Mouse (Mus musculus): ENCODE measurements around the gene Tjp3. TPM values are rescaled to one million over a fixed set of nuclear protein-coding genes. Genes with fewer than 3 reads are reported as not detected.

The Tjp3 gene
- polyA plus RNA-seq, 1 experiment from 2014 or later = 7.3 TPM

- peak within 1 kb of the TSS; percentile 97 for H3K27ac ChIP-seq (ENCODE audit: low read length)
- no peaks in the 10 kb centered on the region for H3K9me3 ChIP-seq (ENCODE audit: control insufficient read depth, low read length)
- H3K36me3 ChIP-seq (ENCODE audit: control insufficient read depth, insufficient read depth) = peaks cover 33% of the 10 kb centered on the region
- H3K27me3 ChIP-seq (replicated peaks; ENCODE audit: control insufficient read depth, insufficient read depth, low read length) = no peaks in the 10 kb centered on the region
- H3K9ac ChIP-seq (replicated peaks; ENCODE audit: low read depth, low read length) = peak within 1 kb of the TSS; percentile 66
- H3K4me1 ChIP-seq (replicated peaks; ENCODE audit: control insufficient read depth, insufficient read depth, low read length) = peaks cover 24% of the 10 kb centered on the region
- WGBS = under 1% methylated on average over 68 of the region's 68 CpGs
- peak within 1 kb of the TSS; percentile 89 for H3K4me3 ChIP-seq (replicated peaks; ENCODE audit: low read length)
- ATAC-seq = peak; percentile 93
- peak within 1 kb of the TSS; percentile 83 for H3K4me2 ChIP-seq (ENCODE audit: low read length)
Measured at GRCm38 (mm10) chr10:81320550-81321347, 29.4 kb upstream of the Tjp3 start, which contains the start of gene Cactin. Cactin (plus strand) TSS chr10:81321103.

DNA sequence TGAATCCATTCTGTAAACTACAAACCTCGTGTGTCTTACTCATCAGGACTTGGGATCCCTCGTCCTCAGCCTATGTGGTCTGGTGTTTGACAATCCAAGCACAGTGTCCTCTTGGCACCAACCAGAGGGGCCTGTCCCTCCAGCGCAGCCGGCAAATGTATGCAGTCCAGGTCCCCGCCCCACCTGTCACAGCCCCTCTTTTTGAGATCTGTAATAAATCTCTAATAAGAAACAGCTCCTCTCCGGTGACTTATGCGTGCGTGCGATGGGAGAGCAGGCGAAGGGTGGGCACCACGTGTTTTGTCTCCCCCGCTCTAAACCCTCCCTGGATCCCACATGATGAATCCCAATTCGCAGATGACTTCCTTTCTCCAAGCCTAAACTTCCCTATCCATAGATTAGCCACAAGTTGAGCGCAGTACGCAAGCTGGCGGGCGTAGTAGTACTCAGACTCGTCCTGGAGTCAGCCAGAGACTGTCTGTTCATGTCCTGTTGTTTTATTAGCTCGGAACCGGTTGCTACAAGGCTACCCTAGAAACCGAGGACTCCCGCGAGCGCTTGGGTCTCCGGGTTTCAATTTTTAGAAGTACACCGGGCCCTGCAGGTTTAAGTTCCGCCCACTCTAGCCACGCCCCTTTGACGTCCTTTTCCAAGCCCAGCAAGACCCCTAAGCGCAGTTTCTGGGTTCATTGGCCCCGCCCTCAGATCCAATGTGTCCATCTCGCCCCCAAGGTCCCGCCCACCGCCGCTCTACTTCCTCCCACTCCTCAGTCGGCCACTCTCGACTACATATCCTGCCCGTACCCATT is 28.6 kb upstream of the Tjp3 start:
- H3K36me3 ChIP-seq (ENCODE audit: control insufficient read depth, insufficient read depth) = peaks cover 33% of the 10 kb centered on the region
- peaks cover 24% of the 10 kb centered on the region for H3K4me1 ChIP-seq (replicated peaks; ENCODE audit: control insufficient read depth, insufficient read depth, low read length)
- H3K4me3 ChIP-seq (replicated peaks; ENCODE audit: low read length) = peak overlapping the region; percentile 89
- H3K4me2 ChIP-seq (ENCODE audit: low read length) = peak overlapping the region; percentile 83
- H3K27me3 ChIP-seq (replicated peaks; ENCODE audit: control insufficient read depth, insufficient read depth, low read length) = no peaks in the 10 kb centered on the region
- ATAC-seq = 0 out of 2 replicates have a peak, but pooled peaks have one; percentile 1
- H3K9me3 ChIP-seq (ENCODE audit: control insufficient read depth, low read length) = no peaks in the 10 kb centered on the region
- H3K9ac ChIP-seq (replicated peaks; ENCODE audit: low read depth, low read length) = peak overlapping the region; percentile 44
- H3K27ac ChIP-seq (ENCODE audit: low read length) = peak overlapping the region; percentile 97
- under 1% methylated on average over 38 of the region's 38 CpGs for WGBS

GRCm38 (mm10) chr10:81319330-81319699 is 27.9 kb upstream of the Tjp3 start:
- peak overlapping the region; percentile 97 for H3K27ac ChIP-seq (ENCODE audit: low read length)
- peak overlapping the region; percentile 83 for H3K4me2 ChIP-seq (ENCODE audit: low read length)
- WGBS = 41% methylated on average over 8 of the region's 8 CpGs
- no peaks in the 10 kb centered on the region for H3K27me3 ChIP-seq (replicated peaks; ENCODE audit: control insufficient read depth, insufficient read depth, low read length)
- peaks cover 31% of the 10 kb centered on the region for H3K36me3 ChIP-seq (ENCODE audit: control insufficient read depth, insufficient read depth)
- H3K4me1 ChIP-seq (replicated peaks; ENCODE audit: control insufficient read depth, insufficient read depth, low read length) = peaks cover 24% of the 10 kb centered on the region
- H3K4me3 ChIP-seq (replicated peaks; ENCODE audit: low read length) = peak overlapping the region; percentile 89
- H3K9me3 ChIP-seq (ENCODE audit: control insufficient read depth, low read length) = no peaks in the 10 kb centered on the region
- ATAC-seq = no peak
- peak overlapping the region; percentile 44 for H3K9ac ChIP-seq (replicated peaks; ENCODE audit: low read depth, low read length)

- Histone ChIP-seq H3K9me3 (ENCODE audit: control insufficient read depth, low read length) (no peaks in the 10 kb centered on the region), H3K27ac (ENCODE audit: low read length) (no peak overlapping the region), H3K36me3 (ENCODE audit: control insufficient read depth, insufficient read depth) (peaks cover 30% of the 10 kb centered on the region), H3K9ac (replicated peaks; ENCODE audit: low read depth, low read length) (peak overlapping the region; percentile 44), H3K27me3 (replicated peaks; ENCODE audit: control insufficient read depth, insufficient read depth, low read length) (no peaks in the 10 kb centered on the region), H3K4me3 (replicated peaks; ENCODE audit: low read length) (no peak overlapping the region), H3K4me1 (replicated peaks; ENCODE audit: control insufficient read depth, insufficient read depth, low read length) (peaks cover 24% of the 10 kb centered on the region), H3K4me2 (ENCODE audit: low read length) (no peak overlapping the region)
- WGBS = 87% methylated on average over 13 of the region's 13 CpGs
- ATAC-seq = no peak
Measured at GRCm38 (mm10) chr10:81318589-81319329, 27.4 kb upstream of the Tjp3 start.

- Histone ChIP-seq H3K27me3 (replicated peaks; ENCODE audit: control insufficient read depth, insufficient read depth, low read length) (no peaks in the 10 kb centered on the region), H3K36me3 (ENCODE audit: control insufficient read depth, insufficient read depth) (peaks cover 24% of the 10 kb centered on the region), H3K4me3 (replicated peaks; ENCODE audit: low read length) (no peak overlapping the region), H3K9me3 (ENCODE audit: control insufficient read depth, low read length) (no peaks in the 10 kb centered on the region), H3K9ac (replicated peaks; ENCODE audit: low read depth, low read length) (no peak overlapping the region), H3K27ac (ENCODE audit: low read length) (no peak overlapping the region), H3K4me1 (replicated peaks; ENCODE audit: control insufficient read depth, insufficient read depth, low read length) (peaks cover 21% of the 10 kb centered on the region), H3K4me2 (ENCODE audit: low read length) (no peak overlapping the region)
- no peak for ATAC-seq
- 16% methylated on average over 20 of the region's 20 CpGs for WGBS
Measured at GRCm38 (mm10) chr10:81317273-81317672, 25.9 kb upstream of the Tjp3 start.

DNA sequence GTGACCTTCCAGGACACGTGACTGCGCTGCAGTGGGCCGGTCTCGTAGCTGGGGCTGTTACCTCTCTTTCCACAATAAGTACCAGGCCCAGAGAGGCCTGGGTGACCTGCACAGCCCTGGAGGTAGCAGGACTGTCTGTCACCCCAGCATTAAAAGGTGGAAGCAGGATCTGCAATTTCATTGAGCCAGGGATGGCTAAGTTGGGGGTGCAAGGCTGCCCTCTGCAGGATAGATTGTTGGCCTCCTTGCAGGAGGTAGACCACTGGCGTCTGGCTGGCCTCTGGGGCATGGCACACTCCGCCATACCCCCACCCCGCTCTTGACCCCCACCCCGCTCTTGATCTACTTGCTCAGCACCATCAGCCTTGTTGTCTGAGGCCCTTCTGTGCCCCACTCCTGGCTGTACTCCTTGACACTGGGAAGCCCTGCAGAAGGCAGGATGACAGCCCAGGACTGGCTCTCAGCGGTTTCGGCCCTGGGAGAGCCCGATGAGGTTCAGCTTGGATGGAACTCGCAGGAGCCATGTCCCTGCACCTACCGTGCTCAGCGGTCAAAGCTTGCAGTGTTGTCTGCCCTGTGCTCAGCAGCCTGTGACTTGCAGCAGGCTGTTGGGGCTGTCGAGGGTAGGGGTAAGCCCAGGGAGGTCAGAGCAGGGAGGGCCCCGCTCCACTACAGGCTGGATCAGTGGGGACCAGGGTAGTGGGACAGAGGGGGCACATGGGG is 25.1 kb upstream of the Tjp3 start:
- H3K4me3 ChIP-seq (replicated peaks; ENCODE audit: low read length) = no peak overlapping the region
- no peaks in the 10 kb centered on the region for H3K27me3 ChIP-seq (replicated peaks; ENCODE audit: control insufficient read depth, insufficient read depth, low read length)
- WGBS = 43% methylated on average over 16 of the region's 16 CpGs
- no peak for ATAC-seq
- H3K27ac ChIP-seq (ENCODE audit: low read length) = no peak overlapping the region
- no peak overlapping the region for H3K9ac ChIP-seq (replicated peaks; ENCODE audit: low read depth, low read length)
- H3K9me3 ChIP-seq (ENCODE audit: control insufficient read depth, low read length) = no peaks in the 10 kb centered on the region
- peaks cover 26% of the 10 kb centered on the region for H3K36me3 ChIP-seq (ENCODE audit: control insufficient read depth, insufficient read depth)
- H3K4me2 ChIP-seq (ENCODE audit: low read length) = no peak overlapping the region
- H3K4me1 ChIP-seq (replicated peaks; ENCODE audit: control insufficient read depth, insufficient read depth, low read length) = peaks cover 13% of the 10 kb centered on the region

DNA sequence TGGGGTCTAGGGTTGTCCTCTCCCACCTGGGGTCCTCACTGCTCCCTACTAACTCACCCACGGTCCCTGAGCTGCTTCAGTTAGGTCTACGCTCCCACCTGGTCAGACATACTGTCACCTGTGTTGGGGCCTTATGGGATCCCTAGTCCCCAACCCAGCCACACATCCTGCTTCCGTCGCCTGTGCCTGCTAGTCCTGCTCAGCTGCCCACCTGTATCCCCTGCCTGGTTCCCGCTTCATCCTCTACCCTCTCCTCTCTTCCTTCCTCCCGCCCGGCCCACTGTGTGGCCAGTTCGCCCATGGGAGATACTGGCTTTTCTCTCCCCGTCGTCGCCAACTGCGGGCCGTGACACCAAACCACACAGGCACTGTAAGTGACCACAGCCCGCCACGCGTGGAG is 24.2 kb upstream of the Tjp3 start:
- peaks cover 33% of the 10 kb centered on the region for H3K36me3 ChIP-seq (ENCODE audit: control insufficient read depth, insufficient read depth)
- no peaks in the 10 kb centered on the region for H3K27me3 ChIP-seq (replicated peaks; ENCODE audit: control insufficient read depth, insufficient read depth, low read length)
- ATAC-seq = no peak
- H3K27ac ChIP-seq (ENCODE audit: low read length) = no peak overlapping the region
- no peaks in the 10 kb centered on the region for H3K9me3 ChIP-seq (ENCODE audit: control insufficient read depth, low read length)
- no peak overlapping the region for H3K4me3 ChIP-seq (replicated peaks; ENCODE audit: low read length)
- WGBS = 92% methylated on average over 16 of the region's 16 CpGs
- H3K4me2 ChIP-seq (ENCODE audit: low read length) = no peak overlapping the region
- H3K9ac ChIP-seq (replicated peaks; ENCODE audit: low read depth, low read length) = no peak overlapping the region
- H3K4me1 ChIP-seq (replicated peaks; ENCODE audit: control insufficient read depth, insufficient read depth, low read length) = peaks cover 13% of the 10 kb centered on the region

- 80% methylated on average over 7 of the region's 7 CpGs for WGBS
Measured at GRCm38 (mm10) chr10:81314201-81314600, 22.8 kb upstream of the Tjp3 start.

More at GRCm38 (mm10) chr10:81314201-81314600, 22.8 kb upstream of the Tjp3 start:
- Histone ChIP-seq H3K27me3 (replicated peaks; ENCODE audit: control insufficient read depth, insufficient read depth, low read length) (no peaks in the 10 kb centered on the region), H3K36me3 (ENCODE audit: control insufficient read depth, insufficient read depth) (peaks cover 38% of the 10 kb centered on the region), H3K4me1 (replicated peaks; ENCODE audit: control insufficient read depth, insufficient read depth, low read length) (peaks cover 4% of the 10 kb centered on the region), H3K27ac (ENCODE audit: low read length) (no peak overlapping the region), H3K4me3 (replicated peaks; ENCODE audit: low read length) (no peak overlapping the region), H3K9me3 (ENCODE audit: control insufficient read depth, low read length) (no peaks in the 10 kb centered on the region), H3K4me2 (ENCODE audit: low read length) (no peak overlapping the region), H3K9ac (replicated peaks; ENCODE audit: low read depth, low read length) (no peak overlapping the region)
- ATAC-seq = no peak

Measured in forebrain, embryonic 16.5 days (tissue).